Mouse (Mus musculus): ENCODE data around the gene Fdx1.

Gene Fdx1

GRCm38 (mm10) chr9:51961190-51961909 is 2.0 kb downstream of the Fdx1 start:
- DNase-seq (ENCODE audit: low spot score in 2 of 2), result peak; percentile 20 to 25

- DNase-seq (ENCODE audit: low spot score in 2 of 2), result no peak
Observed at GRCm38 (mm10) chr9:51960331-51960730, 3.0 kb downstream of the Fdx1 start.

DNA sequence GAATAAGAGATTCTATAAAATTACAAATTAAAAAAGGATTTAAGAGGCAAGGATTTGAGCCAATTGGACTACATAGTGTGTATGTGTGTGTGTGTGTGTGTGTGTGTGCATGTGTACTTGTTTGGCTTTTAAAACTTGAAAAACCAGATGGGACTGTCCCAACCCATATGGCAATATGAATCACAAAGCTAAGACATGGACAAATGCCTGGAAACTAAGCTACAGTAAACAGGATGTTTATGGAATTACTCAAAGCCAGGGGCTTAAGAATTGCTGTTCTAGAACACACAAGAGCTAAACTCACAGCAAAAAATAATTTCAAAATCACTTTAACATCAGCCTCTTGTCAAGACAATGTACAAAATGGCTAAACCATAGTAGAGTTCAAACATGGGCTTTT is 4.4 kb downstream of the Fdx1 start:
- DNase-seq (ENCODE audit: low spot score in 2 of 2), result no peak

- no peak for DNase-seq (ENCODE audit: low spot score in 2 of 2)
Observed at GRCm38 (mm10) chr9:51957025-51957424, 6.3 kb downstream of the Fdx1 start.

GRCm38 (mm10) chr9:51956484-51956883 is 6.9 kb downstream of the Fdx1 start:
- no peak for DNase-seq (ENCODE audit: low spot score in 2 of 2)

- DNase-seq (ENCODE audit: low spot score in 2 of 2), result peak in 1 of 2 experiments; percentile 17
Observed at GRCm38 (mm10) chr9:51951337-51951736, 12.0 kb downstream of the Fdx1 start.

- no peak for DNase-seq (ENCODE audit: low spot score in 2 of 2)
Observed at GRCm38 (mm10) chr9:51950667-51951066, 12.7 kb downstream of the Fdx1 start.

GRCm38 (mm10) chr9:51950225-51950624 is 13.1 kb downstream of the Fdx1 start:
- no peak for DNase-seq (ENCODE audit: low spot score in 2 of 2)

DNA sequence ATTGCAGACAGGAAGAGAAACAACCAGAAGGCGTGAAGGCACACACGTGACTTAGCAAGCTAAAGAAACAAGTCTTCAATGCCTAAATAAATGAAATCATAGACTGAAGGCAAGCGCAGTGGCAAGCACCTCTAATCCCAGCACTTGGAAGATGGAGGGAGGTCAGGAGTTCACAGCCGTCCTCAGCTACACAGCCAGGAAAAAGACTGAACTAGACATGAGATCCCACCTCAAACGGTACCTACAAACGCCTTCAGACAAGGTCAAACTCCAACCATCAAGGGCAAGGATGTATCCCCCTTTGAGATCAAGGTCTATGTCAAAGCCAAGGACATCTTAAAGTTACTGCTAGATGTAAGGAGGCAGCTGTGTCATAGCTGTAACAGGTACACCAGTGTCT is 19.4 kb downstream of the Fdx1 start:
- DNase-seq (ENCODE audit: low spot score in 2 of 2), result no peak

GRCm38 (mm10) chr9:51934641-51935040 is 28.7 kb downstream of the Fdx1 start:
- DNase-seq (ENCODE audit: low spot score in 2 of 2), result no peak

DNA sequence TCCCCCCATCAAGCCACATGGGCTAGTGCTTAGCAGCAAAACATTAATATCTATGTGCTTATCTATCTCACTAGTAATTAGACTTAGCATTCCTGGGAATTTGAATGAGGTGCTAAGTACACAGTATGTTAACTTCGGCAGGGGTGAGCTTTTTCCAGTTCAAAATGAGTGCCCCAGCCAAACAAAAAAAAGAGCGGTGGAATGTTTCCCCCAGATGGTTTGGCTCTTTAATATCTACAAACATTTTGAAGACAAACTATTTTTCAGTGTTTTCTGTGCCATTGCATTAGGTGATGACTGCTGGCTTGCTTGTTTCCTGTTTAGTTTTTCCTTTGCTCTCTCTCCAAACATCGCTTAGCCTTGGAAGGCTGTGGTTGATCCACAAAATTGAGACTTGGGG is 31.4 kb downstream of the Fdx1 start:
- no peak for DNase-seq (ENCODE audit: low spot score in 2 of 2)

GRCm38 (mm10) chr9:51931054-51931690 is 32.2 kb downstream of the Fdx1 start:
- no peak for DNase-seq (ENCODE audit: low spot score in 2 of 2)

GRCm38 (mm10) chr9:51929972-51930371 is 33.4 kb downstream of the Fdx1 start:
- DNase-seq (ENCODE audit: low spot score in 2 of 2), result no peak

DNA sequence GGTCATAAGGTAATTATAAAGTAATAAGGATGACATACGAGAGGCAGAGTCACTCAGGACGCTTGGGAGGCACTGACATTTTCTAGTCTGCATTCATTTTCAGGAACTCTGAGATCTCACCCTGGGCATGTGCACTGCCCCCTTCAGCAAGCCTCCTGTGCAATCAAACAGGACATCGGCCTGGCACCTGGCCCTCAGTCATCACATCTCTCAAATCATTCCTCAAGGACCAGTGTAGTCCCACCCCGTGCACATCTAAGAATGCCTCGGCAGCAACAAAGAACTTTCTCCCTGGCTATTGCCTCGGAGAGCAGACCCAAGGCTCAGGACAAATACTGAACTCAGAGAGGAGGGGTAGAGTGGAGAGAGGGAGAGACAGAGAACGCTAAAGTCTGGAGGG is 34.7 kb downstream of the Fdx1 start:
- DNase-seq (ENCODE audit: low spot score in 2 of 2), result no peak

DNA sequence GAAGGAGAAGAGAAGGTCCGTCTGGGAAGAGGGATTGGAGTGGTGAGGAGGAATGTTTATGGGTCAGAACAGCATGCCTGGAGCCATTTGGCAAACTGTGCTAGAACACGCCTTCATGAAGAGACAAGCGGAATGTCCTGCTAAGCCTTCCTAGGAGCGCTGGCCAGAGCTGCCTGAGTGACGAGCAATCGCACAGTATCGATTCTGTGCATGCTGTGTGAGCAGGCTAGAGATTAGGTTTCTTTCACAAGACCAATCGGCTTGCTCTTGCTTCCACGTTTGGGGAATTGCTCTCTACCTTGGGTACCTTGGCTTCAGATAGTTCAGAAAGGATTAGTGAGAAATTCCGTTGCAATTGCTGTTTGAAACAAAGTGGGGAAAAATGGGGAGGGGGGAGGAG is 35.2 kb downstream of the Fdx1 start:
- no peak for DNase-seq (ENCODE audit: low spot score in 2 of 2)

DNA sequence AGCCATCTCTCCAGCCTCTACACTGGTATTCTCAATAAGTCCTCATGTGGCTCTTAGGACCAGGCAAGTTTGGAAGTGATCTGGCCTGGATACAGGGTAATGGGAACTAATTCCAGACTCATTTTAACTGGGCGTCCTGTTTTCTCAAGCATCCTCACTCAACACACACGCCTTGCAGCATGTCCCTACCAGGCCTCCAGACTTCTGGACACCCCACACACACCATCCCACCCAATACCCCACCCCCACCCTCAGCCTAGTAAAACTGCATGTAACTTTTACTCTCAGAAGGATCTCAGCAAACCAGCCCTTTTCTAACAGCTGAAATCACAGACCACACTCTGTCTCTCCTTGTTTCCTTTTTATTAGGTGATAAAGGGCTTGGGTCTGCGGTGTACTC is 35.7 kb downstream of the Fdx1 start:
- no peak for DNase-seq (ENCODE audit: low spot score in 2 of 2)

GRCm38 (mm10) chr9:51926629-51927028 is 36.7 kb downstream of the Fdx1 start:
- DNase-seq (ENCODE audit: low spot score in 2 of 2), result no peak

DNA sequence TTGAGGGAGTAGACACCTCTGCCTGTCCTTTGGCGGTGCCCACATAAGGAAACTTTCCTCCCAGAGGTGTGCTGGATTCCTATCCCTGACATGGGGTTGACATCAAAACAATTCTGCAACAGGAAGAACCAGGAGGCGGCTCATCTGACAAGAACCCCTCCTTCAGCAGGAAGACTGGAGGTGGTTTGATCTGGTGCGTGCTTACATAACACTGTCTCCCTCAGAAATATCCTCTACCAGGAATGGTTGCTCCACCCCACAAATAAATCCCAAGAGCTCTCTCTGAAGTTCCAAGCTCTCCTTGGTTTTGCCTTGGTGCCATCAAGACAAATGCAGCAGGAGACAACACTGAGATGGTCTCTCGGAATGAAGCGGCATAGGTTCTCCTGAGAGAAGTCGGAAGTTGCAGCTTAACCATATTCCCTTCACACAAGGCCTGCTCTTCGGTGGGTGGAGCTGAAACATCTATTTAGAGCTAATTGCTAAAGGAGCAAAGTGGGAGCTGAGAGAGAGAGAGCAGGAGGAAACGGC is 38.7 kb downstream of the Fdx1 start:
- no peak for DNase-seq (ENCODE audit: low spot score in 2 of 2)

- no peak for DNase-seq (ENCODE audit: low spot score in 2 of 2)
Observed at GRCm38 (mm10) chr9:51922756-51923155, 40.6 kb downstream of the Fdx1 start.

- no peak for DNase-seq (ENCODE audit: low spot score in 2 of 2)
Observed at GRCm38 (mm10) chr9:51915580-51915979, 47.8 kb downstream of the Fdx1 start.

DNA sequence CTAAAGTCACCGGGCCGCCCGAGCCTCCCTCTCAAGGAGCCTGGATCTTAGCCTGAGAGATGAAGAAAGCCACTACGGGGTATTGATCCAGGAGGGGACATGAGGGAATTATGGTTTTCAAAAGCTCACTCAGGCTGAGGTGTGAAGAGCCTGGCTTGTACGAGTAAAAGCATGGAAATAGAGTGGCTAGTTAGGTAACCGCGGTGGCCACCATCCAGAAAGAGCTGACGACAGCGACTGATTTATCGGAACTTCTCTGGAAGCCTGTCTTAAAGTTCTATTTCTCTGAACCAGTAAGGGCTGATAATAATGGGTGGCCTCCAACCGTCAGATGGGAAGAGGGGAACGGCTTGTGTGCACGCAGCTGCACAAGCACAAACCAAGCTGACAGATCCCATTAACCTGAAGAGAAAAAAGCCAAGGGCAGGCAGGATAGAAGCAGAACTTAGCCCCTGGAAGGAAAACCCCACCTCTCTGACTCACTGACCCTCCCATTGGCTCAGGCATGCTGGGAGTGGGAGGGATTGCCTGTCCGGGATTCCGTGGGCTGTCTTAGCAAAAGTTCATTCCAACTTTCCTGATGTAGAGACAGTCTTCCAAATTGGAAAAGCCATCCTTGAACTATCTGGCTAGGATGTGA is 48.8 kb downstream of the Fdx1 start:
- no peak for DNase-seq (ENCODE audit: low spot score in 2 of 2)

GRCm38 (mm10) chr9:51908838-51909237 is 54.5 kb downstream of the Fdx1 start:
- peak; percentile 70 to 85 for DNase-seq (ENCODE audit: low spot score in 2 of 2)

DNA sequence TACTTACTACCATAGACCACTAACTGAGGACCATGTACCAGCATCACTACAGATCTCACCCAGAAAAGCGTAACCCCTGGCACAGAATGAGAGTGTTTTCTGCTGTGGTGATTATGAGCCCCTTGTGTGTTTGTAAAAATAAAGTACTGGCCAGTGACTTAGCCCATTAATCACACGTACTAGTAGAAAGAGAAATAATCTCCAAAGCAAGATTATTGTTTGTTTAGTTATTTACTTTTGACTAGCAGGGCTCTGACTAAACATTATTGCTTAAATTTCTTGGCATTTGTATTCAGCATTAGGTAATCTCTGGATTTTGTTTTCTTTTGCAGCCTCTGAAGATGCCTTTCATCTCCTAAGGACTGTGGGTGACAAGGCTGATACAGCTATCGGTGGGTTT is 55.1 kb downstream of the Fdx1 start:
- no peak for DNase-seq (ENCODE audit: low spot score in 2 of 2)

Data from thymus, postnatal 10 days (tissue).